14 mouse cellular contexts compared by ENCODE assay signal in genomic region chr16:31325966-31326365, GRCm38 (mm10). TPM values are rescaled to one million over a fixed set of nuclear protein-coding genes. Genes with fewer than 3 reads are reported as not detected.
DNase-seq lines count a peak whose midpoint lies in the region; ATAC-seq and TF ChIP-seq lines count a peak whose summit lies in the region.
"Had no signal": no experiment of that assay in that cellular context is flagged by ENCODE, and none has a peak within 500 bp of the region (broad histone marks: within the 10 kb centered on the region; RNA-seq: fewer than 3 reads in every experiment).

No protein-coding gene starts in this region.

- WGBS in kidney, postnatal 0 days = 29% methylated on average over 5 of the region's 5 CpGs
- 43% methylated on average over 5 of the region's 5 CpGs for WGBS in lung, postnatal 0 days
- WGBS in forebrain, embryonic 11.5 days = 87% methylated on average over 5 of the region's 5 CpGs

- H3K4me3 ChIP-seq in kidney, postnatal 0 days (replicated peaks; ENCODE audit: low read depth, low read length) = no peak overlapping the region
- no peak overlapping the region for H3K4me3 ChIP-seq in brown adipose tissue, adult 24 weeks (ENCODE audit: insufficient read depth, low read depth, low read length)
- H3K4me3 ChIP-seq in lung, postnatal 0 days (ENCODE audit: low read depth, low read length) = no peak overlapping the region
- no peak overlapping the region for H3K4me3 ChIP-seq in forebrain, embryonic 11.5 days (ENCODE audit: low read depth, low read length)
- H3K4me3 ChIP-seq: heart, embryonic 15.5 days; liver, embryonic 12.5 days; midbrain, embryonic 12.5 days; neural tube, embryonic 12.5 days had no signal

- H3K4me1 ChIP-seq in kidney, postnatal 0 days (replicated peaks; ENCODE audit: insufficient read depth, low read length) = no peaks in the 10 kb centered on the region
- peaks cover 25% of the 10 kb centered on the region for H3K4me1 ChIP-seq in brown adipose tissue, adult 24 weeks (ENCODE audit: control insufficient read depth, insufficient read depth, insufficient read length, low read length)
- peaks cover 15% of the 10 kb centered on the region; the same call in 1 of the 2 replicates for H3K4me1 ChIP-seq in lung, postnatal 0 days (ENCODE audit: insufficient read depth, low read depth, low read length)
- H3K4me1 ChIP-seq in forebrain, embryonic 11.5 days (replicated peaks; ENCODE audit: control insufficient read depth, insufficient read depth, low read length) = peaks cover 5% of the 10 kb centered on the region; the same call in 1 of the 2 replicates
- H3K4me1 ChIP-seq: liver, embryonic 12.5 days had no signal

- 0 out of 2 replicates have a peak, but pooled peaks have one; percentile 17 for ATAC-seq in kidney, postnatal 0 days (replicated peaks; ENCODE audit: low FRiP score, low read depth)
- peak; percentile 25 for ATAC-seq in lung, postnatal 0 days
- no peak for ATAC-seq in activated CD4-positive, CD25-positive, alpha-beta regulatory T cell, adult 4 months
- ATAC-seq in forebrain, embryonic 11.5 days (replicated peaks; ENCODE audit: low FRiP score) = no peak
- ATAC-seq: intestine, postnatal 0 days; liver, embryonic 12.5 days had no signal

- TF ChIP-seq EP300 in lung, postnatal 0 days (IDR thresholded peaks at IDR 0.05) = no peak

- no peaks in the 10 kb centered on the region for H3K9me3 ChIP-seq in kidney, postnatal 0 days (replicated peaks; ENCODE audit: low read length)
- no peaks in the 10 kb centered on the region for H3K9me3 ChIP-seq in lung, postnatal 0 days (ENCODE audit: low read length)
- no peaks in the 10 kb centered on the region for H3K9me3 ChIP-seq in forebrain, embryonic 11.5 days (ENCODE audit: control insufficient read depth, low read length)
- H3K9me3 ChIP-seq: heart, embryonic 15.5 days; liver, embryonic 12.5 days; midbrain, embryonic 12.5 days; neural tube, embryonic 12.5 days had no signal

- no peak for TF ChIP-seq CTCF in kidney, postnatal 0 days (IDR thresholded peaks at IDR 0.05; ENCODE audit: low read depth)
- no peak for TF ChIP-seq CTCF in lung, postnatal 0 days (IDR thresholded peaks at IDR 0.05)

- H3K9ac ChIP-seq in kidney, postnatal 0 days (ENCODE audit: low read depth, low read length) = no peak overlapping the region
- no peak overlapping the region for H3K9ac ChIP-seq in lung, postnatal 0 days (replicated peaks; ENCODE audit: low read depth)
- no peak overlapping the region for H3K9ac ChIP-seq in forebrain, embryonic 11.5 days (ENCODE audit: low read length)
- H3K9ac ChIP-seq: heart, embryonic 15.5 days; liver, embryonic 12.5 days; midbrain, embryonic 12.5 days; neural tube, embryonic 12.5 days had no signal

- peak; percentile 79 for DNase-seq in kidney, postnatal 0 days (ENCODE audit: low spot score)
- no peak for DNase-seq in kidney, adult 8-10 months
- peak; percentile 68 to 71 for DNase-seq in heart, adult 9 months (ENCODE audit: low spot score in 2 of 2)
- peak; percentile 78 for DNase-seq in lung, postnatal 0 days (ENCODE audit: low spot score)
- DNase-seq in forebrain, embryonic 11.5 days (ENCODE audit: low spot score) = no peak
- DNase-seq in thymus, postnatal 0 days (ENCODE audit: low spot score) = no peak
- DNase-seq: cerebellum, postnatal 36 days had no signal

- H3K27me3 ChIP-seq in kidney, postnatal 0 days (ENCODE audit: insufficient read depth, low read length) = no peaks in the 10 kb centered on the region
- no peaks in the 10 kb centered on the region for H3K27me3 ChIP-seq in lung, postnatal 0 days (replicated peaks; ENCODE audit: insufficient read depth, low read length)
- H3K27me3 ChIP-seq in forebrain, embryonic 11.5 days (ENCODE audit: control insufficient read depth, insufficient read depth, low read length) = no peaks in the 10 kb centered on the region
- H3K27me3 ChIP-seq: heart, embryonic 15.5 days; liver, embryonic 12.5 days; midbrain, embryonic 12.5 days; neural tube, embryonic 12.5 days had no signal

- H3K36me3 ChIP-seq in kidney, postnatal 0 days (ENCODE audit: insufficient read depth, low read length) = no peaks in the 10 kb centered on the region
- no peaks in the 10 kb centered on the region for H3K36me3 ChIP-seq in lung, postnatal 0 days (ENCODE audit: insufficient read depth, low read length)
- no peaks in the 10 kb centered on the region for H3K36me3 ChIP-seq in forebrain, embryonic 11.5 days (ENCODE audit: control insufficient read depth, insufficient read depth, low read length)
- H3K36me3 ChIP-seq: heart, embryonic 15.5 days; liver, embryonic 12.5 days; midbrain, embryonic 12.5 days; neural tube, embryonic 12.5 days had no signal

- no peak overlapping the region for H3K4me2 ChIP-seq in kidney, postnatal 0 days (ENCODE audit: low read length)
- H3K4me2 ChIP-seq in lung, postnatal 0 days (replicated peaks; ENCODE audit: low read depth, low read length) = no peak overlapping the region
- no peak overlapping the region for H3K4me2 ChIP-seq in forebrain, embryonic 11.5 days (ENCODE audit: low read depth, low read length, severe bottlenecking)
- H3K4me2 ChIP-seq: heart, embryonic 15.5 days; liver, embryonic 12.5 days; midbrain, embryonic 12.5 days; neural tube, embryonic 12.5 days had no signal

- peak overlapping the region; percentile 67 for H3K27ac ChIP-seq in kidney, postnatal 0 days
- peak overlapping the region; percentile 88 for H3K27ac ChIP-seq in brown adipose tissue, adult 24 weeks (replicated peaks; ENCODE audit: low read depth, low read length)
- H3K27ac ChIP-seq in lung, postnatal 0 days (ENCODE audit: low read length) = peak overlapping the region; percentile 78
- no peak overlapping the region for H3K27ac ChIP-seq in forebrain, embryonic 11.5 days (ENCODE audit: low read depth, low read length)
- H3K27ac ChIP-seq: liver, embryonic 12.5 days; midbrain, embryonic 12.5 days; neural tube, embryonic 12.5 days had no signal

RNA-seq across cellular contexts. Expression of gene Apod, which starts 11.4 kb away (rescaled TPM):
- 0.64 and 1.9 TPM in 2 replicates for polyA plus RNA-seq in kidney, postnatal 0 days (2015; fragmentation: Nextera tagmentation; extraction: Ambion mirVana)
- polyA plus RNA-seq in brown adipose tissue, adult 24 weeks (2012; ENCODE audit: insufficient read depth, insufficient read length, missing spikeins) = 24.1 and 27.9 TPM in 2 replicates
- polyA plus RNA-seq in lung, postnatal 0 days (2015; fragmentation: Nextera tagmentation; extraction: Ambion mirVana) = 0.96 and 2.1 TPM in 2 replicates
- polyA plus RNA-seq in activated CD4-positive, CD25-positive, alpha-beta regulatory T cell, adult 4 months (2017; shearing (Covaris generic)) = not detected
- 42.1 and 47.7 TPM in 2 replicates for polyA plus RNA-seq in forebrain, embryonic 11.5 days (2014; fragmentation: Nextera tagmentation; extraction: Ambion mirVana)
- polyA plus RNA-seq in thymus, postnatal 0 days (2015; fragmentation: Nextera tagmentation; extraction: Ambion mirVana) = 6.6 and 8.3 TPM in 2 replicates
- polyA plus RNA-seq: liver, embryonic 12.5 days had no signal

RNA-seq across cellular contexts. Expression of gene Ppp1r2, which starts 50.9 kb away (rescaled TPM):
- 112 and 118 TPM in 2 replicates for polyA plus RNA-seq in kidney, postnatal 0 days (2015; fragmentation: Nextera tagmentation; extraction: Ambion mirVana)
- polyA plus RNA-seq in brown adipose tissue, adult 24 weeks (2012; ENCODE audit: insufficient read depth, insufficient read length, missing spikeins) = 47.6 and 54.0 TPM in 2 replicates
- polyA plus RNA-seq in lung, postnatal 0 days (2015; fragmentation: Nextera tagmentation; extraction: Ambion mirVana) = 143 and 160 TPM in 2 replicates
- polyA plus RNA-seq in activated CD4-positive, CD25-positive, alpha-beta regulatory T cell, adult 4 months (2017; shearing (Covaris generic)) = 10 to 100 TPM; 20.3 to 20.8 TPM
- polyA plus RNA-seq in forebrain, embryonic 11.5 days (2014; fragmentation: Nextera tagmentation; extraction: Ambion mirVana) = 109 and 110 TPM in 2 replicates
- polyA plus RNA-seq in thymus, postnatal 0 days (2015; fragmentation: Nextera tagmentation; extraction: Ambion mirVana) = 83.2 and 86.9 TPM in 2 replicates

Comparison
In these comparisons a context has a peak if more than half of its experiments do, and no peak if none do; other contexts are left out.
1. DNase-seq: peak in kidney, postnatal 0 days (single experiment), heart, adult 9 months (2 of 2) and lung, postnatal 0 days (single experiment); none in kidney, adult 8-10 months (0 of 2), forebrain, embryonic 11.5 days (single experiment) and thymus, postnatal 0 days (single experiment).
2. ATAC-seq: peak in kidney, postnatal 0 days (single experiment) and lung, postnatal 0 days (single experiment); none in activated CD4-positive, CD25-positive, alpha-beta regulatory T cell, adult 4 months (single experiment) and forebrain, embryonic 11.5 days (single experiment).